Mouse (Mus musculus) activated CD4-positive, CD25-positive, alpha-beta regulatory T cell, adult 9 weeks (primary cell): ENCODE results near the gene Slc25a21. TPM values are rescaled to one million over a fixed set of nuclear protein-coding genes. Genes with fewer than 3 reads are reported as not detected.

Experiments used
- polyA plus RNA-seq: library from polyadenylated mRNA; unstranded; fragments of 100-300 nt; shearing (Covaris generic); gene quantifications from one replicate; pipeline ENCODE4 v1.2.1, GENCODE M21; 2017

The Slc25a21 gene
- polyA plus RNA-seq, result not detected

DNA sequence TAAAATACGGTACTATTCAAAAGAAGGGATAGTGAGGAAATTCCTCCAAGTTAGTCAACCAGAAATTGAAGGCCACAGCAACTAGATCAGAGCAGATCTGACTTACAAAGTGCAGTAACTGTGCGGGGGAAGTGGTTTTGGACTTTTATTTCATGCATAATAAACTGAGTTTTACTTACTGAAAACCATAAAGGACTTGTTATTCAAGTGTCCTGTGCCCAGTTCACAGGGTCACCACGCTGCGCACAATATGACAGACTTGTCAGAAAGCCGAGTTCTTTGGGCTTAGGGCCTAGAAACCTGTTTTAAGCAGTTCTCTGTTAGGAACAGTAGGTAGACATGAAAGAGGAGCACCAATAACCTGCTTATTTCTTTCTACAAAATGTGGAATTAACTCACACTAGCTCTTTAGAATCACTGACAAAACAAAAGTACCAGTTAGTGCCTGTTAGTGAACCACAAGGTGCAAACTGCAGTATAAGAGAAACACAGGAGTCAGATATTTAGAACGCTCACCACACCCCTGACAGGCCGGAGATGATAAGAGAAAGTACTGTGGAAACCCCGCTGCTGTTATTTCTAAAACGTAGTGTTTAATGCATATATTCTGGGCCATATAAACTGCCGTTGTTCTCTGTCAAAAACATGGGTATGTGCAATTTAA, at the start of gene Slc25a21:
Slc25a21 (minus strand) TSS at position 110 of the 664 bp plus-strand sequence.

GRCm38 (mm10) chr12:57230192-57230706, 33.0 kb upstream of the Slc25a21 start, which contains the start of the genes Prps1l3 and Mipol1:
TSS of gene Prps1l3 (plus strand) at chr12:57230412.
TSS of gene Mipol1 (plus strand) at chr12:57230427.

GRCm38 (mm10) chr12:56691427-56692079, 505.7 kb downstream of the Slc25a21 start, which contains the start of gene Pax9:
TSS of gene Pax9 (plus strand) at chr12:56691767.

Other genes with a start within 250 kb of the Slc25a21 start
- gene Prps1l3, start 32.9 kb upstream of the Slc25a21 start, polyA plus RNA-seq, result 78.9 TPM
- 9.0 TPM for gene Mipol1, start 33.0 kb upstream of the Slc25a21 start, polyA plus RNA-seq